Comparison of ENCODE assay signal across 9 mouse cellular contexts in the genomic region with DNA sequence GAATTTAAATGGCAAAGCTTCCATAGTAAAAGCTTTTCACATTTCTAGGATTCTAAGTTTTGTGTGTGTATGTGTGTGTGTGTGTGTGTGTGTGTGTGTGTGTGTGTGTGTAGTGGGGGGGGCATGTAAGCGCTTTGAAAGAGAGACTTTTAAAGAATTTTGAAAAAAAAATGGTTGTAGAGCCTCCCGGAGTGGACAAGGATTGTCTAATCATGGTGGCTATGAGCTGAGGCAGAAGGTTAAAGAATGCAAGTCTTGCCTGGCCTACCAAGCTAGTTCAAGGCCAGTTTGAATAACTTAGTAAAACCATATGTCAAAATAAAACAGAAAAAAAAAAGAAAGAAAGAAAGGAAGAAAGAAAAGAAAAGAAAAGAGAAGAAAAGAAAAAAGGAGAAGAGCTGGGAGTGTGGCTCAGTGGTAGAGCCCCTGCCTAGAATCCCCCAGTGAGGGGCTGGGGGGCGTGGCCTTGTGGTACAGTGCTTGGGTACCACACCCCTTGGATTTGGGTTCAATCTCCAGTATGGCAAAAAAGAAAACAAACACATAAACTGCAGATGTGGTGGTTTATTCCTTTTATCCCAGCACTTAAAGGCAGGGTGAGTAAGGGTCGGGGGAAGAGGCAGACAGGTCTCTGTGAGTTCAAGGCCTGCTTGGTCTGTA. TPM values are rescaled to one million over a fixed set of nuclear protein-coding genes. Genes with fewer than 3 reads are reported as not detected.
DNase-seq lines count a peak whose midpoint lies in the region; ATAC-seq lines count a peak whose summit lies in the region.
"Had no signal": no experiment of that assay in that cellular context is flagged by ENCODE, and none has a peak within 500 bp of the region (broad histone marks: within the 10 kb centered on the region; RNA-seq: fewer than 3 reads in every experiment).

No protein-coding gene starts in this region.

- H3K9ac ChIP-seq in kidney, embryonic 14.5 days (ENCODE audit: low read depth, low read length) = no peak overlapping the region
- no peak overlapping the region for H3K9ac ChIP-seq in embryonic facial prominence, embryonic 12.5 days
- H3K9ac ChIP-seq in hindbrain, embryonic 12.5 days = no peak overlapping the region; the same call in 1 of the 2 replicates
- H3K9ac ChIP-seq in midbrain, embryonic 12.5 days (replicated peaks) = no peak overlapping the region

- no peaks in the 10 kb centered on the region for H3K9me3 ChIP-seq in kidney, embryonic 14.5 days (ENCODE audit: control insufficient read depth, low read length)
- H3K9me3 ChIP-seq in embryonic facial prominence, embryonic 12.5 days = no peaks in the 10 kb centered on the region
- H3K9me3 ChIP-seq in hindbrain, embryonic 12.5 days (replicated peaks) = 0 out of 2 replicates have a peak, but pooled peaks cover 5% of the 10 kb centered on the region
- H3K9me3 ChIP-seq in midbrain, embryonic 12.5 days = no peaks in the 10 kb centered on the region

- H3K4me2 ChIP-seq in kidney, embryonic 14.5 days (replicated peaks; ENCODE audit: low read depth, low read length) = peak overlapping the region; percentile 66
- H3K4me2 ChIP-seq in embryonic facial prominence, embryonic 12.5 days (replicated peaks) = peak overlapping the region; percentile 91; the same call in 1 of the 2 replicates
- H3K4me2 ChIP-seq in hindbrain, embryonic 12.5 days (replicated peaks) = peak overlapping the region; percentile 61
- peak overlapping the region; percentile 66 for H3K4me2 ChIP-seq in midbrain, embryonic 12.5 days (replicated peaks)

- H3K4me1 ChIP-seq in kidney, embryonic 14.5 days (ENCODE audit: control insufficient read depth, insufficient read depth, low read length) = peaks cover 34% of the 10 kb centered on the region
- H3K4me1 ChIP-seq in embryonic facial prominence, embryonic 12.5 days = peaks cover 46% of the 10 kb centered on the region
- peaks cover 38% of the 10 kb centered on the region for H3K4me1 ChIP-seq in hindbrain, embryonic 12.5 days
- peaks cover 46% of the 10 kb centered on the region for H3K4me1 ChIP-seq in midbrain, embryonic 12.5 days

- H3K4me3 ChIP-seq in kidney, embryonic 14.5 days (ENCODE audit: low read length) = peak overlapping the region; percentile 42
- H3K4me3 ChIP-seq in embryonic facial prominence, embryonic 12.5 days = peak overlapping the region; percentile 47; the same call in 1 of the 2 replicates
- peak overlapping the region; percentile 40 for H3K4me3 ChIP-seq in hindbrain, embryonic 12.5 days
- peak overlapping the region; percentile 43 for H3K4me3 ChIP-seq in midbrain, embryonic 12.5 days

- WGBS in kidney, embryonic 14.5 days = 93% methylated on average over 4 of the region's 4 CpGs
- 91% methylated on average over 4 of the region's 4 CpGs for WGBS in embryonic facial prominence, embryonic 12.5 days
- 94% methylated on average over 4 of the region's 4 CpGs for WGBS in hindbrain, embryonic 12.5 days
- 86% methylated on average over 4 of the region's 4 CpGs for WGBS in midbrain, embryonic 12.5 days

- H3K27me3 ChIP-seq in kidney, embryonic 14.5 days (ENCODE audit: control insufficient read depth, insufficient read depth, low read length) = no peaks in the 10 kb centered on the region
- no peaks in the 10 kb centered on the region for H3K27me3 ChIP-seq in embryonic facial prominence, embryonic 12.5 days
- peaks cover 18% of the 10 kb centered on the region for H3K27me3 ChIP-seq in hindbrain, embryonic 12.5 days
- peaks cover 19% of the 10 kb centered on the region for H3K27me3 ChIP-seq in midbrain, embryonic 12.5 days

- peak overlapping the region; percentile 37; the same call in 1 of the 2 replicates for H3K27ac ChIP-seq in kidney, embryonic 14.5 days (ENCODE audit: low read depth, low read length)
- H3K27ac ChIP-seq in embryonic facial prominence, embryonic 12.5 days = no peak overlapping the region
- H3K27ac ChIP-seq in hindbrain, embryonic 12.5 days = no peak overlapping the region
- no peak overlapping the region for H3K27ac ChIP-seq in midbrain, embryonic 12.5 days (replicated peaks)

- no peak for DNase-seq in kidney, adult 18-20 months
- DNase-seq in right cerebral cortex, postnatal 36 days (ENCODE audit: low spot score in 2 of 2) = no peak
- DNase-seq in gastrocnemius, adult 8-10 months (ENCODE audit: low spot score in 2 of 2) = no peak

- peaks cover 6% of the 10 kb centered on the region; the same call in 1 of the 2 replicates for H3K36me3 ChIP-seq in kidney, embryonic 14.5 days (ENCODE audit: control insufficient read depth, insufficient read depth, low read length)
- H3K36me3 ChIP-seq in embryonic facial prominence, embryonic 12.5 days = peaks cover 8% of the 10 kb centered on the region
- no peaks in the 10 kb centered on the region for H3K36me3 ChIP-seq in hindbrain, embryonic 12.5 days
- H3K36me3 ChIP-seq in midbrain, embryonic 12.5 days = no peaks in the 10 kb centered on the region

- ATAC-seq in kidney, embryonic 14.5 days (ENCODE audit: low FRiP score, low TSS enrichment) = no peak
- ATAC-seq in embryonic facial prominence, embryonic 12.5 days (ENCODE audit: insufficient number of reproducible peaks, insufficient read depth, low FRiP score, low TSS enrichment) = no peak
- no peak for ATAC-seq in hindbrain, embryonic 12.5 days (ENCODE audit: low FRiP score)
- no peak for ATAC-seq in midbrain, embryonic 12.5 days (ENCODE audit: low FRiP score, low read depth)
- ATAC-seq in CD4-positive, CD25-positive, alpha-beta regulatory T cell, adult 4 months = no peak

RNA-seq across cellular contexts. Expression of gene Hif3a, which starts 6.8 kb away (rescaled TPM):
- polyA plus RNA-seq in kidney, embryonic 14.5 days (2014; fragmentation: Nextera tagmentation; extraction: Ambion mirVana) = 14.2 and 19.7 TPM in 2 replicates
- 10.7 and 13.0 TPM in 2 replicates for polyA plus RNA-seq in embryonic facial prominence, embryonic 12.5 days (2016; fragmentation: Nextera tagmentation; extraction: Ambion mirVana)
- polyA plus RNA-seq in hindbrain, embryonic 12.5 days (2016; fragmentation: Nextera tagmentation; extraction: Ambion mirVana) = 7.9 and 9.5 TPM in 2 replicates
- polyA plus RNA-seq in midbrain, embryonic 12.5 days (2016; fragmentation: Nextera tagmentation; extraction: Ambion mirVana) = 4.9 and 5.1 TPM in 2 replicates
- polyA plus RNA-seq in CD4-positive, CD25-positive, alpha-beta regulatory T cell, adult 4 months (2017; shearing (Covaris generic)) = under 1 TPM; 0.60 to 0.91 TPM
- 1 to 10 TPM in 2 of 4 experiments, under 1 TPM in 2; 0.75 to 1.7 (median 1.00) TPM for total RNA-seq in gastrocnemius, adult 8-10 months (2022)

RNA-seq across cellular contexts. Expression of gene Psg16, which starts 18.4 kb away (rescaled TPM):
- 0.06 and 0.23 TPM in 2 replicates for polyA plus RNA-seq in kidney, embryonic 14.5 days (2014; fragmentation: Nextera tagmentation; extraction: Ambion mirVana)
- 0.13 and 0.14 TPM in 2 replicates for polyA plus RNA-seq in embryonic facial prominence, embryonic 12.5 days (2016; fragmentation: Nextera tagmentation; extraction: Ambion mirVana)
- polyA plus RNA-seq in hindbrain, embryonic 12.5 days (2016; fragmentation: Nextera tagmentation; extraction: Ambion mirVana) = 0.26 and 0.36 TPM in 2 replicates
- 0.21 and 0.23 TPM in 2 replicates for polyA plus RNA-seq in midbrain, embryonic 12.5 days (2016; fragmentation: Nextera tagmentation; extraction: Ambion mirVana)
- polyA plus RNA-seq in CD4-positive, CD25-positive, alpha-beta regulatory T cell, adult 4 months (2017; shearing (Covaris generic)) = 1 to 10 TPM in 1 of 2 experiments, under 1 TPM in 1; 0.13 to 1.4 TPM
- total RNA-seq in gastrocnemius, adult 8-10 months (2022) = under 1 TPM in 2 of 4 experiments, not detected in 2; 0.09 to 0.15 TPM
- polyA plus RNA-seq: small intestine, adult 2 months had no signal

RNA-seq across cellular contexts. Expression of gene Ppp5c, which starts 27.7 kb away (rescaled TPM):
- 103 and 115 TPM in 2 replicates for polyA plus RNA-seq in kidney, embryonic 14.5 days (2014; fragmentation: Nextera tagmentation; extraction: Ambion mirVana)
- 110 TPM in 2 replicates for polyA plus RNA-seq in embryonic facial prominence, embryonic 12.5 days (2016; fragmentation: Nextera tagmentation; extraction: Ambion mirVana)
- 101 and 102 TPM in 2 replicates for polyA plus RNA-seq in hindbrain, embryonic 12.5 days (2016; fragmentation: Nextera tagmentation; extraction: Ambion mirVana)
- 102 TPM in 2 replicates for polyA plus RNA-seq in midbrain, embryonic 12.5 days (2016; fragmentation: Nextera tagmentation; extraction: Ambion mirVana)
- 10 to 100 TPM; 56.6 to 76.0 TPM for polyA plus RNA-seq in CD4-positive, CD25-positive, alpha-beta regulatory T cell, adult 4 months (2017; shearing (Covaris generic))
- total RNA-seq in gastrocnemius, adult 8-10 months (2022) = 10 to 100 TPM; 53.5 to 62.3 (median 60.6) TPM
